Mouse (Mus musculus) liver, postnatal 0 days (tissue): ENCODE data around the gene Hnrnpll. TPM values are rescaled to one million over a fixed set of nuclear protein-coding genes. Genes with fewer than 3 reads are reported as not detected.
A peak's percentile ranks its signal among the peaks of the same experiment; 100 is the strongest.

Experiments used
- ATAC-seq: fragments of 200-750 bp; cut with Nextera tagmentation; 2 replicates; pipeline ENCODE4 v1.8.0; 2017; ENCODE audit warnings: mild to moderate bottlenecking, moderate library complexity
- DNase-seq: peaks from one replicate; pipeline ENCODE4 v3.0.0-alpha.2; 2016
- H3K27ac ChIP-seq: fragments of 300-500 bp; sonication (generic); 2 replicates; pipeline ENCODE4 v1.5.1; 2014; ENCODE audit warnings: antibody characterized with exemption, moderate library complexity, mild to moderate bottlenecking, low read depth
- H3K27me3 ChIP-seq: fragments of 300-500 bp; sonication (generic); 2 replicates; pipeline ENCODE4 v1.6.1; 2014; ENCODE audit warnings: low read length, control low read depth, mixed read lengths; ENCODE audit not compliant: insufficient read depth
- H3K36me3 ChIP-seq: fragments of 300-500 bp; sonication (generic); replicated peaks from 2 replicates; pipeline ENCODE4 v1.6.1; 2014; ENCODE audit warnings: mild to moderate bottlenecking, control low read depth, low read length, moderate library complexity, mixed read lengths; ENCODE audit not compliant: insufficient read depth
- H3K4me1 ChIP-seq: fragments of 300-500 bp; sonication (generic); 2 replicates; pipeline ENCODE4 v1.6.1; 2014; ENCODE audit warnings: antibody characterized with exemption, mild to moderate bottlenecking, control low read depth; ENCODE audit not compliant: insufficient read depth
- H3K4me2 ChIP-seq: fragments of 300-500 bp; sonication (generic); 2 replicates; pipeline ENCODE4 v1.6.1; 2014; ENCODE audit warnings: low read depth, mild to moderate bottlenecking, low read length, moderate library complexity, mixed read lengths
- H3K4me3 ChIP-seq: fragments of 300-500 bp; sonication (generic); 2 replicates; pipeline ENCODE4 v1.5.1; 2014; ENCODE audit warnings: low read depth, low read length
- H3K9ac ChIP-seq: fragments of 300-500 bp; sonication (generic); replicated peaks from 2 replicates; pipeline ENCODE4 v1.6.1; 2014; ENCODE audit warnings: mild to moderate bottlenecking, moderate library complexity
- H3K9me3 ChIP-seq: fragments of 300-500 bp; sonication (generic); 2 replicates; pipeline ENCODE4 v1.6.1; 2016; ENCODE audit warnings: mild to moderate bottlenecking, control low read depth, low read length, mixed read lengths
- CTCF ChIP-seq: sonication (generic); IDR thresholded peaks from 2 replicates; pipeline ENCODE4 v1.5.1; 2016; ENCODE audit warnings: antibody characterized with exemption, low read depth
- EP300 ChIP-seq: IDR thresholded peaks from 2 replicates; pipeline ENCODE4 v1.6.1; 2016; ENCODE audit warnings: antibody characterized with exemption, low read depth, mild to moderate bottlenecking
- WGBS: fragments of 180-500 bp; shearing (Covaris S2); extraction: QIAGEN DNeasy Blood & Tissue Kit; methylation state at CpG from one replicate; pipeline ENCODE4 v1.1.7; 2014; ENCODE audit not compliant: insufficient replicate concordance; 5-methylcytosine and 5-hydroxymethylcytosine counted together
- polyA plus RNA-seq: library from polyadenylated mRNA; unstranded; fragments of >200 nt; fragmentation: Nextera tagmentation; extraction: Ambion mirVana; gene quantifications from 2 replicates; pipeline ENCODE4 v1.2.1, GENCODE M21; 2015

The Hnrnpll gene
- polyA plus RNA-seq, 1 experiment from 2014 or later: 13.4 TPM

DNA sequence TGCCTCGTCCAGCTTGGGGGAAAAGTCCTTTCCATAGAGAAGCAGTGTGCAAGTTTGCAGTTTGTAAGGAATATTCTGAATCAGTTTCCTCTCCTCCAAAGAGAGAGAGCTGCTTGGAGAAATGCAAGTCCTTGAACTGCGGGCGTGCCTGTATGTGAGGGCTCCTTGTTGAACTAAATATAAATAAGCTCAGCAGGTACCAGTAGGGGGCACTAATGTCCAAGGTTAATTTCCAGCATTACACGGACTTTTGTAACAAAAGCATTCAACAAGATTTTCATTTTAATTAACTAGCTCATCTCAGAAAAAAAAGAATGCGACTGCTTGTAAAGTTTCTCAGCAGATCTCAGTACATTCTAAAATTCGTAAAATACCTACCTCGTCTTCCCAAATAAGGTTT is 13.9 kb downstream of the Hnrnpll start:
- Histone ChIP-seq H3K4me1 (no peaks in the 10 kb centered on the region), H3K9me3 (no peaks in the 10 kb centered on the region), H3K27ac (no peak overlapping the region), H3K4me3 (no peak overlapping the region), H3K9ac (no peak overlapping the region), H3K4me2 (no peak overlapping the region), H3K27me3 (no peaks in the 10 kb centered on the region), H3K36me3 (peaks cover 51% of the 10 kb centered on the region)
- ATAC-seq (no peak), DNase-seq (peak; percentile 63)
- TF ChIP-seq EP300 (no peak), CTCF (peak; percentile 73)
- 66% methylated on average over 7 of the region's 7 CpGs for WGBS

DNA sequence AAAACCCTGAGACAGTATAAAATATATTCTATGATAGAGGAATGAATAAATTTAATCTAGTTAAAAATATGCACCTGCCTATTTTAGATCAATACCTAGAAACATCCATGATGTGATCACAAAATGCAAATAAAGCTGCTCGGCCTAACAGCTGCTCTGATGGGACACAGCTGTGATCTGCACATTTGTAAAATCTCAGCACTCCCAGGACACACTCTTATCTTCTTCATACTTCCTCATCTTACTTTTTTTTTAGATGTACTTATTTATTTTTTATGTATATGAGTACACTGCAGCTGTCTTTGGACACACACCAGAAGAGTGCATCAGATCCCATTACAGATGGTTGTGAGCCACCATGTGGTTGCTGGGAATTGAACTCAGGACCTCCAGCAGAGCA is 20.4 kb downstream of the Hnrnpll start:
- H3K9me3 ChIP-seq: no peaks in the 10 kb centered on the region
- H3K27me3 ChIP-seq: no peaks in the 10 kb centered on the region
- H3K36me3 ChIP-seq: peaks cover 26% of the 10 kb centered on the region
- no peaks in the 10 kb centered on the region for H3K4me1 ChIP-seq
- ATAC-seq (no peak), DNase-seq (no peak)
- TF ChIP-seq CTCF (no peak), EP300 (no peak)
- no peak overlapping the region for H3K9ac ChIP-seq
- H3K4me3 ChIP-seq: no peak overlapping the region
- 74% methylated on average over 1 of the region's 1 CpGs for WGBS
- no peak overlapping the region for H3K27ac ChIP-seq
- H3K4me2 ChIP-seq: no peak overlapping the region

DNA sequence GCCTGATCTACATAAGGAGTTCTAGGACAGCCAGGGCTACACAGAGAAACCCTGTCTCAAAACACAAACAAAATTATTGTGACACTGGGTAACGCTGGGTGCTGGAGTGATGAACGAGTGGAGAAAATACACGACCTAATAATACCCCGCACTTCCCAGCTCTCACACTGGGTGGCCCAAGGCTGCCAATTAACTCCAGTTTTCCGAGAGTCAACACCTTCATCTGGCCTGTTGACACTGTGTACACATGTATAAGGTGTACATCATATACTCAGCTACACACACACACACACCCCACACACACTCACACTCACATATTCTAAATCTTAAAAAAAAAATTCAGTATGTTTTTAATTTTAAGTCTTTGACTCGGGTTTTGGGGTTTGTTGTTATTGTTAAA is 33.5 kb downstream of the Hnrnpll start:
- 87% methylated on average over 6 of the region's 6 CpGs for WGBS
- no peak for TF ChIP-seq EP300
- no peak for TF ChIP-seq CTCF
- Histone ChIP-seq H3K27ac (no peak overlapping the region), H3K4me2 (no peak overlapping the region), H3K4me1 (no peaks in the 10 kb centered on the region), H3K9me3 (no peaks in the 10 kb centered on the region), H3K9ac (no peak overlapping the region), H3K4me3 (no peak overlapping the region), H3K36me3 (peaks cover 29% of the 10 kb centered on the region), H3K27me3 (no peaks in the 10 kb centered on the region)
- DNase-seq (no peak), ATAC-seq (no peak)

DNA sequence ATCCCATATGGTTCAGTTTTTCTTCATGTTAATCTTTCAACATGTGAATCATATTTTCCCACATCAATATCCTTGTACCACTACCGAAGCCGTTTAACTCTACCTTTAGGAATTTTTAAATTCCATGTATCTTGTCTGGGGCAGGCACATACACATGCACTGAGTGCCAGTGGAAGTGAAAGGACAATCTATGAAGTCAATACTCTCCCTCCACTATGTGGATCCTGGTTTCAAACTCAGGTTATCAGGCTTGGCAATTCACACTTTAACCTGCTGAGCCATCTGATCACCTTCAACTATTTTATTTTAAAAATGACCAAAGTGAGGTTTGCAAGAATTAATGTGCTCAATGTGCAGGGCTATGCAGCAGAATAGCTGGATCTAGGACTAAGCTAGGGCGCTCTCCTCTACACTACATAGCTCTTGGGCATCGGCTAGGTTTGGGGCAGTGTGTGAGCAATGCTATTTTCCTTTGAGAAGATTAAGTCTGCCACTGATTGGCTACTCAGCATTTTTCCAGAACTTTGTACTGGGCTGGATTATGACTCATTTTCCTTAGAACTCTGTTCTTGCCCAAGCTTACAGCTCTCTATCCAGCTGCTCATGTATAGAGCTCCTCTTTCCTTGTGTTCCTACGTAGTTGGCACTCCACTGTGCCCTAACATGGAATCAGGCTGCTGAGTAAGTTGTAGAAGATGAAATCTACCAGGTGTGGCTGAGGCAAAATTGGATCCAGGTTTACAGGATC is 35.8 kb downstream of the Hnrnpll start:
- no peak for DNase-seq
- H3K4me3 ChIP-seq: no peak overlapping the region
- TF ChIP-seq CTCF (no peak), EP300 (no peak)
- H3K27me3 ChIP-seq: no peaks in the 10 kb centered on the region
- ATAC-seq: no peak
- no peak overlapping the region for H3K27ac ChIP-seq
- H3K9ac ChIP-seq: no peak overlapping the region
- H3K36me3 ChIP-seq: peaks cover 8% of the 10 kb centered on the region
- no peaks in the 10 kb centered on the region for H3K4me1 ChIP-seq
- 90% methylated on average over 5 of the region's 5 CpGs for WGBS
- no peaks in the 10 kb centered on the region for H3K9me3 ChIP-seq
- H3K4me2 ChIP-seq: no peak overlapping the region

DNA sequence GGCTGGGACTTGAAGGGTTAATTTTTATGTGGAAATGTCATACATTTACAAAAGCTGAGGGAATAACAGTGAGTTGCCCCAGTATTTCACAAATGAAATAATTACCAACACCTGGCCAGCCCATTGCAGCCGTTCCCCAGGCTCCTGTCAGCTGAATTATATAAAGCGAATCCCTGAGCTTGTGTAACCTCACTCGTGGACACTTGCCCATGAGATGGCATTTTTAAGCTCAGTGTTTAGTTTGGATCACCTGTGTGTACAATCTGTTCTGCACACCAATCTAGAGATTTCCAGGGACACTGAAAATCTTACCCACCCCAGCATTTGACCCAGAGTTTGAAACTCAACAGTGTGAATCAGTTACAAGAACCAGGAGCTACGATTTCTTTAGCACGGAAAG is 40.0 kb downstream of the Hnrnpll start:
- no peaks in the 10 kb centered on the region for H3K27me3 ChIP-seq
- no peak overlapping the region for H3K4me3 ChIP-seq
- H3K4me1 ChIP-seq: peaks cover 5% of the 10 kb centered on the region; the same call in 1 of the 2 replicates
- no peak overlapping the region for H3K27ac ChIP-seq
- H3K36me3 ChIP-seq: no peaks in the 10 kb centered on the region
- TF ChIP-seq EP300: no peak
- no peak for TF ChIP-seq CTCF
- no peak for DNase-seq
- no peak overlapping the region for H3K4me2 ChIP-seq
- H3K9me3 ChIP-seq: no peaks in the 10 kb centered on the region
- H3K9ac ChIP-seq: no peak overlapping the region
- no peak for ATAC-seq
- WGBS: 74% methylated on average over 5 of the region's 5 CpGs

DNA sequence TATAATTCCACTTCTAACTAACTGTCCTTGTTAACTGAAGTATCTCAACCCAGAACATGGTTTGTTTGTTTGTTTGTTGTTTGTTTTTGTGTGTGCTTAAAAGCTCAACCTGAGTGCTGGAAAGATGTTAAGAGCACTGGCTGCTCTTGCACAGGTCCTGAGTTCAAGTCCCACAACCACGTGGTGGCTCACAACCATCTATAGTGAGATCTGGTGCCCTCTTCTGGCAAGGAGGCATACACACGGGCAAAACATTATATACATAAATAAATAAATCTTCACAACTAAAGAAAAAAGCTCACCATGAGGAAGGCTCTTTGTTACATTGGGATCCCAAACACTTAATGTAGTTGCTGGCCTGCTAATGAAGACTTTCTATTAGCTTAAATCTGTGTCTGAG is 41.6 kb downstream of the Hnrnpll start:
- Histone ChIP-seq H3K9ac (no peak overlapping the region), H3K27me3 (no peaks in the 10 kb centered on the region), H3K9me3 (no peaks in the 10 kb centered on the region), H3K4me3 (no peak overlapping the region), H3K4me2 (no peak overlapping the region), H3K27ac (no peak overlapping the region), H3K4me1 (peaks cover 5% of the 10 kb centered on the region; the same call in 1 of the 2 replicates), H3K36me3 (no peaks in the 10 kb centered on the region)
- no peak for TF ChIP-seq EP300
- peak; percentile 46; the same call in 1 of the 2 replicates for TF ChIP-seq CTCF
- ATAC-seq (no peak), DNase-seq (no peak)
- 69% methylated on average over 2 of the region's 2 CpGs for whole genome bisulfite sequencing
